Mouse (Mus musculus): ENCODE results near the gene Spdl1. TPM values are rescaled to one million over a fixed set of nuclear protein-coding genes. Genes with fewer than 3 reads are reported as not detected.

Spdl1 gene
- polyA plus RNA-seq, 2 experiments = 12.6 to 15.5 TPM

DNA sequence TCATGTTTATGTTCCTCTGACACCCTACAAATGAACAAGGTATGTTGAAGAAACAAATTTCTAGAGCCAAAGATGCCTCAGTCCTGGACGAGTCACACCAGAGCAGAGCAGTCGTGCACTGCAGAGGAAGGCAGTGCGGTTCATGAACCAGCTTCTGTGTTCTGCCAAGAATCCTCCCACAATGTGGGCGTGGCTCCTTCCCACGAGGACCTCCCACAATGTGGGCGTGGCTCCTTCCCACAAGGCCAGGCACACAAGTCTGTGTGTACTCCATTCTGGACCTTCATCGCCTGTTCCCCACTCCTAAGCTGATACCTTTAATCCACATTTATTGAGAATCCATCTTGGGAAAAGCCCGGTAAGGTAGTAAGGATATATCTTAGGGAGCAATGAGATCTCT lies 41.6 kb downstream of the Spdl1 start:
- no peak overlapping the region for H3K27ac ChIP-seq
- no peaks in the 10 kb centered on the region for H3K9me3 ChIP-seq (ENCODE audit: control insufficient read depth, low read length)
- H3K9ac ChIP-seq (replicated peaks) = no peak overlapping the region
- no peak overlapping the region for H3K4me2 ChIP-seq (ENCODE audit: low read depth)
- WGBS (ENCODE audit: insufficient replicate concordance) = 41% methylated on average over 8 of the region's 8 CpGs
- TF ChIP-seq EP300 (IDR thresholded peaks at IDR 0.05; ENCODE audit: low read depth) (no peak), CTCF (IDR thresholded peaks at IDR 0.05; ENCODE audit: low read depth) (no peak)
- no peaks in the 10 kb centered on the region for H3K4me1 ChIP-seq (replicated peaks; ENCODE audit: control insufficient read depth in 2 of 2, insufficient read depth in 2 of 2, low read length in 1 of 2)
- no peak for ATAC-seq (ENCODE audit: insufficient read depth)
- no peak for DNase-seq (ENCODE audit: low read depth in 3 of 3, low spot score in 3 of 3)
- no peaks in the 10 kb centered on the region for H3K36me3 ChIP-seq (replicated peaks; ENCODE audit: control insufficient read depth, insufficient read depth, low read depth)
- H3K4me3 ChIP-seq (ENCODE audit: insufficient read depth in 1 of 2, low read depth in 2 of 2, low read length in 2 of 2) = no peak overlapping the region
- no peaks in the 10 kb centered on the region for H3K27me3 ChIP-seq (ENCODE audit: control insufficient read depth, insufficient read depth, low read length)

DNA sequence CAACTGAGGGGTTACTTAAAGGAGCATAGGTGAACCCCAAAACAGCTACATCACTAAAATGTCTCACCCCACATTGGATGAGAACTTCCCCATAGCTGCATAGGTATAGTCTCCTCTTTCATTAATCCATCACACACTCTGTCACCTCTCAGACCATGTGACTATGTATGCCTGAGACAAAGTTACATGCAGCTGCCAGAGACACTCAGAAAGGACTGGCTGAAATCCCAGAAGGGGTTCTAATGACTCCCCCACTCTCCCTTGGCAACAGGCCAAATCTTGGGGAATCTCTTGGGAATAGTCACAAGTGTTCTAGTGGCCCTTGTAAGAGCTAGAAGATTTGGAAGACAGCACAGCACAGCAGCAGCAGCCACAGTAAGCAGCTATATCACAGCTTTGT lies 48.6 kb downstream of the Spdl1 start:
- H3K36me3 ChIP-seq (replicated peaks; ENCODE audit: control insufficient read depth, insufficient read depth, low read depth) = no peaks in the 10 kb centered on the region
- H3K4me1 ChIP-seq (replicated peaks; ENCODE audit: control insufficient read depth in 2 of 2, insufficient read depth in 2 of 2, low read length in 1 of 2) = peaks cover 3 to 5% of the 10 kb centered on the region in 2 experiments; a peak in 2 of 4 replicates
- H3K27ac ChIP-seq = no peak overlapping the region
- ATAC-seq (ENCODE audit: insufficient read depth) (no peak), DNase-seq (ENCODE audit: low read depth in 3 of 3, low spot score in 3 of 3) (no peak)
- TF ChIP-seq EP300 (IDR thresholded peaks at IDR 0.05; ENCODE audit: low read depth) (no peak), CTCF (IDR thresholded peaks at IDR 0.05; ENCODE audit: low read depth) (no peak)
- H3K9me3 ChIP-seq (ENCODE audit: control insufficient read depth, low read length) = no peaks in the 10 kb centered on the region
- no peak overlapping the region for H3K4me2 ChIP-seq (ENCODE audit: low read depth)
- no peak overlapping the region for H3K9ac ChIP-seq (replicated peaks)
- H3K27me3 ChIP-seq (ENCODE audit: control insufficient read depth, insufficient read depth, low read length) = no peaks in the 10 kb centered on the region
- no peak overlapping the region for H3K4me3 ChIP-seq (ENCODE audit: insufficient read depth in 1 of 2, low read depth in 2 of 2, low read length in 2 of 2)

DNA sequence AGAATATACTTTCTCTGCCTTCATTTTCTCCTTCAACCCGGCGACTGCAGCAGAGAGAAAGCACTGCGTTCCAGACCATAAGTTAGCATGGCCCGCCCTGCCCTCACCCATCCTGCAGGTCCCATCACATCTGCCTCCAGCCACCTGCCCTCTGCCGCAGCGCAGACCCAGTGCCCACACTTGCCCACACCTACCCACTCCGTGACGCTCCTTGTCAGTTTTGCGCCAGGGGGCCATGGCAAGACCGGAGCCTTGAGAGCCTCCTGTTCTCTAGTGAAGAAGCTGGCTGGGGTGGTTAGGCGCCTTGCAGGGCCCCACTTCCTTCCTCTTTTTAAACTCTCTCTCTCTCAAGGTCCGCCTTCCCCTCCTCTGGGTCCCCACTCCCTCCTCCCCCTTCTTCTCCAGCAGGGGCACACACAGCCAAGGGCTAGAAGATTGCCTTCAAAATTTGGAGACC lies 49.8 kb downstream of the Spdl1 start, which contains the start of gene Dock2:
Gene Dock2, minus strand, starts transcription at position 306 of the 457 bp plus-strand sequence.
- Histone ChIP-seq H3K36me3 (replicated peaks; ENCODE audit: control insufficient read depth, insufficient read depth, low read depth) (no peaks in the 10 kb centered on the region), H3K4me1 (replicated peaks; ENCODE audit: control insufficient read depth in 2 of 2, insufficient read depth in 2 of 2, low read length in 1 of 2) (peaks cover 3 to 5% of the 10 kb centered on the region in 2 experiments; a peak in 2 of 4 replicates), H3K9ac (replicated peaks) (no peak within 1 kb of the TSS), H3K27ac (no peak within 1 kb of the TSS), H3K4me2 (ENCODE audit: low read depth) (peak within 1 kb of the TSS; percentile 56), H3K4me3 (ENCODE audit: insufficient read depth in 1 of 2, low read depth in 2 of 2, low read length in 2 of 2) (peak within 1 kb of the TSS; percentile 7 to 48), H3K27me3 (ENCODE audit: control insufficient read depth, insufficient read depth, low read length) (no peaks in the 10 kb centered on the region), H3K9me3 (ENCODE audit: control insufficient read depth, low read length) (no peaks in the 10 kb centered on the region)
- ATAC-seq (ENCODE audit: insufficient read depth) (peak; percentile 42), DNase-seq (ENCODE audit: low read depth in 3 of 3, low spot score in 3 of 3) (no peak)
- TF ChIP-seq EP300 (IDR thresholded peaks at IDR 0.05; ENCODE audit: low read depth) (no peak), CTCF (IDR thresholded peaks at IDR 0.05; ENCODE audit: low read depth) (no peak)
- 9% methylated on average over 12 of the region's 12 CpGs for WGBS (ENCODE audit: insufficient replicate concordance)

GRCm38 (mm10) chr11:34782516-34783430 lies 50.7 kb downstream of the Spdl1 start:
- peak overlapping the region; percentile 7 to 48 for H3K4me3 ChIP-seq (ENCODE audit: insufficient read depth in 1 of 2, low read depth in 2 of 2, low read length in 2 of 2)
- no peak overlapping the region for H3K27ac ChIP-seq
- H3K9ac ChIP-seq (replicated peaks) = no peak overlapping the region
- H3K4me1 ChIP-seq (replicated peaks; ENCODE audit: control insufficient read depth in 2 of 2, insufficient read depth in 2 of 2, low read length in 1 of 2) = peaks cover 3 to 5% of the 10 kb centered on the region in 2 experiments; a peak in 2 of 4 replicates
- ATAC-seq (ENCODE audit: insufficient read depth) (peak; percentile 44; the same call in 1 of the 2 replicates), DNase-seq (ENCODE audit: low read depth in 3 of 3, low spot score in 3 of 3) (no peak)
- TF ChIP-seq EP300 (IDR thresholded peaks at IDR 0.05; ENCODE audit: low read depth) (no peak), CTCF (IDR thresholded peaks at IDR 0.05; ENCODE audit: low read depth) (no peak)
- H3K4me2 ChIP-seq (ENCODE audit: low read depth) = peak overlapping the region; percentile 56
- WGBS (ENCODE audit: insufficient replicate concordance) = 26% methylated on average over 8 of the region's 8 CpGs
- no peaks in the 10 kb centered on the region for H3K36me3 ChIP-seq (replicated peaks; ENCODE audit: control insufficient read depth, insufficient read depth, low read depth)
- H3K9me3 ChIP-seq (ENCODE audit: control insufficient read depth, low read length) = no peaks in the 10 kb centered on the region
- no peaks in the 10 kb centered on the region for H3K27me3 ChIP-seq (ENCODE audit: control insufficient read depth, insufficient read depth, low read length)

DNA sequence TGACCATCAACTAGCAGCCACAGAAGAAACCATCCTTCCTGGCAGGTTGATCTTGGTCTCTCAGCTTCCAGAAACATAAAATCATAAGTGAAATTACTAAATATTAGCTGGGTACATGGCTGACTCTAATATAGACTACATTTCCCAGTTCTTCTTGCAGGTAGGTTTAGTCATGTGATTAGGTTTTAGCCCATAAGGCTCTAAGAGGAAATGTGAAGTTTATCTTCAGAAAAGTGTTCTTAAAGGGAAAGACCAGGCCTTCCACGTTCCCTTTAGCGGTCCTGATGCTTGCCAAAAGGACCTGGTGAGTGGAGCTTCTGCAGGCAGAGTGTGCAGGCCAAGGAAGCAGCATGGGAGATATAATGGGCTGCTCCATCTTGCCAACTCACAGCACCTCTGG lies 52.7 kb downstream of the Spdl1 start:
- H3K4me2 ChIP-seq (ENCODE audit: low read depth) = no peak overlapping the region
- H3K4me1 ChIP-seq (replicated peaks; ENCODE audit: control insufficient read depth in 2 of 2, insufficient read depth in 2 of 2, low read length in 1 of 2) = peaks cover 0 to 5% of the 10 kb centered on the region in 2 experiments; a peak in 1 of 4 replicates
- H3K27ac ChIP-seq = no peak overlapping the region
- no peak for TF ChIP-seq EP300 (IDR thresholded peaks at IDR 0.05; ENCODE audit: low read depth)
- no peak for TF ChIP-seq CTCF (IDR thresholded peaks at IDR 0.05; ENCODE audit: low read depth)
- 47% methylated on average over 2 of the region's 2 CpGs for WGBS (ENCODE audit: insufficient replicate concordance)
- no peaks in the 10 kb centered on the region for H3K36me3 ChIP-seq (replicated peaks; ENCODE audit: control insufficient read depth, insufficient read depth, low read depth)
- H3K9me3 ChIP-seq (ENCODE audit: control insufficient read depth, low read length) = no peaks in the 10 kb centered on the region
- H3K27me3 ChIP-seq (ENCODE audit: control insufficient read depth, insufficient read depth, low read length) = no peaks in the 10 kb centered on the region
- no peak overlapping the region for H3K4me3 ChIP-seq (ENCODE audit: insufficient read depth in 1 of 2, low read depth in 2 of 2, low read length in 2 of 2)
- H3K9ac ChIP-seq (replicated peaks) = no peak overlapping the region
- ATAC-seq (ENCODE audit: insufficient read depth) = no peak
- no peak for DNase-seq (ENCODE audit: low read depth in 3 of 3, low spot score in 3 of 3)
